In the genomic region with DNA sequence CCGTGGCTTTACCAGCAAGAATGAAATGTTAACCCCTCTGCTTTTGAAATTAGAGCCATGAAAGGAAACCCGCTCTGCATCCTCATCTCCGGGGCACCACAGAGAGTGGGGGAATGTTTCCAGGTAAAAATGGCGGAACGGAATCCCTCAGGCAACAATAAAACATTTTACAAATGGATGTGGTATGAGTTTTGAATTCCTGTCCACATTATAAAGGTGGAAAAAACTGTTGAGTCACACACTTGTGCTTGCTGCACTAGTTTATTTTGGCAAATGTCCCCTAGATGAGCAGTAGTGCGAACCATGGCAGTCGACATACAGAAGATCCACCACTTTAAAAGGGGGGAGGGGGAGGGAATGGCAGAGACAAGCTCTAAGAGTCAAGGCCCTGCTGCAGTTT, we compare ENCODE assay signal across 25 mouse cellular contexts.
DNase-seq lines count a peak whose midpoint lies in the region; ATAC-seq and TF ChIP-seq lines count a peak whose summit lies in the region.
"Had no signal": no experiment of that assay in that cellular context is flagged by ENCODE, and none has a peak within 500 bp of the region (broad histone marks: within the 10 kb centered on the region; RNA-seq: fewer than 3 reads in every experiment).

No protein-coding gene starts in this region.

- CTCF ChIA-PET in Patski (lab: Charles Lee) = interaction anchor here (0.7 to 1.2 kb wide), 2 partner anchors 8 to 20 kb away, joined by 3 to 4 read pairs; no protein-coding TSS in a partner anchor

- H3K36me3 ChIP-seq in limb, embryonic 10.5 days = no peaks in the 10 kb centered on the region
- H3K36me3 ChIP-seq: G1E had no signal

- H3K27me3 ChIP-seq in Patski = no peaks in the 10 kb centered on the region
- H3K27me3 ChIP-seq in limb, embryonic 10.5 days (ENCODE audit: low read depth, poor library complexity, severe bottlenecking) = no peaks in the 10 kb centered on the region
- H3K27me3 ChIP-seq: CH12.LX had no signal

- TF ChIP-seq CTCF in Patski (IDR thresholded peaks at IDR 0.05) = no peak

- H3K4me1 ChIP-seq in limb, embryonic 10.5 days = peaks cover 3% of the 10 kb centered on the region; the same call in 1 of the 2 replicates

- DNase-seq in 3134 (ENCODE audit: extremely low read depth, insufficient read length, low spot score) (peak; percentile 17), 3T3-L1 (ENCODE audit: low read depth, low spot score) (peak; percentile 56), NIH3T3 (ENCODE audit: low read depth) (peak; percentile 28), Patski (ENCODE audit: low read depth, low spot score) (peak; percentile 87)
- no peak for DNase-seq in lung, postnatal 10 days
- no peak for DNase-seq in limb, embryonic 10.5 days (ENCODE audit: low spot score)
- DNase-seq in embryo, embryonic 11 days = no peak
- no peak for DNase-seq in kidney, postnatal 14 days
- DNase-seq: adrenal gland, adult 2 months; adrenal gland, adult 8-10 months; adrenal gland, postnatal 10 days; adrenal gland, postnatal 14 days; adrenal gland, postnatal 25 days; adrenal gland, postnatal 36 days; B cell, adult 2 months; cerebellum, adult 11 months; cerebellum, adult 11-12 months; cerebellum, adult 18-20 months; cerebellum, adult 2 months; cerebellum, adult 8-10 months; cerebellum, adult 9-10 months had no signal

- peak; percentile 97 for ATAC-seq in Patski
- ATAC-seq: activated CD4-positive, CD25-positive, alpha-beta regulatory T cell, adult 4 months; CD4-positive, CD25-positive, alpha-beta regulatory T cell, adult 4 months had no signal

- H3K9me3 ChIP-seq in limb, embryonic 10.5 days (replicated peaks) = no peaks in the 10 kb centered on the region

- in situ Hi-C loops in Patski (cut with MboI; ENCODE audit: low pct_unique_long_range_greater_than_20kb) = no loop called here

- POLR2A ChIA-PET in Patski (lab: Charles Lee) = no interaction called here

- no peak overlapping the region for H3K27ac ChIP-seq in limb, embryonic 10.5 days

- H3K4me3 ChIP-seq in limb, embryonic 10.5 days = no peak overlapping the region

- 89% methylated on average over 7 of the region's 7 CpGs for WGBS in limb, embryonic 10.5 days

Comparison
In these comparisons a context has a peak if more than half of its experiments do, and no peak if none do; other contexts are left out.
1. DNase-seq: peak in 3134 (single experiment), 3T3-L1 (single experiment), NIH3T3 (single experiment) and Patski (single experiment); none in lung, postnatal 10 days (single experiment), limb, embryonic 10.5 days (single experiment), embryo, embryonic 11 days (single experiment) and kidney, postnatal 14 days (single experiment).